8 mouse cellular contexts compared by ENCODE assay signal in the genomic region with DNA sequence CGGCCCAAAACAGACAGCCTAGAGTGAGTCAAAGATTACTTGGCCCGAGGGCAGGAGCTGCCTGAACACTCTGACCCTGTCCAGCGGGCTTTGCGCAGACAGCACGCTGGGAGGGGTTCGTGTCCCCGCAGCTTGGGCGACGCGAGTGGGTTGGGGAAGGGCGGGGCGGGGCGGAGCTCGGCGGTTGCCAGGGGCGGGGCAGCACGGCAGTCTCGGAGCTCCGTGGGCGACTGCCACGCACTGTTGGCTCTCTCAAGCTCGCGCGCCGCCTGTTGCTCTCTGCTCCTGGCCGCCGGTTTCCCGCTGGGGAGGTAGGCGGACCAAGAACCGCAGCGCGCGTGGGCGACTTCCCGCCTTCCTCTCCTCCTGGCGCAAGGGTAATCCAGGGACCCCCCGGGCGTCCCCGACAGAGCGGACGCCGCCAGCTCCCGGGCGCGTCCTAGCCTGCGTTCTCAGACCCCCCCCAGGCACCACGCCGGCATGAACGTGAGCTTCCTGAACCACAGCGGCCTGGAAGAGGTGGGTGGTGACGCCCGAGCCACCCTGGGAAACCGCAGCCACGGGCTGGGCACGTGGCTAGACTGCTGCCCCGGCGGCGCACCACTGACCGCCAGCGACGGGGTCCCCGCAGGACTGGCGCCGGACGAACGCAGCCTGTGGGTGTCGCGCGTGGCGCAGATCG. TPM values are rescaled to one million over a fixed set of nuclear protein-coding genes. Genes with fewer than 3 reads are reported as not detected.
DNase-seq lines count a peak whose midpoint lies in the region; ATAC-seq and TF ChIP-seq lines count a peak whose summit lies in the region.

A gene (plus strand): TSS at position 270 of the 682 bp plus-strand sequence.

- 0 out of 2 replicates have a peak within 1 kb of the TSS, but pooled peaks have one; percentile 37 for H3K9ac ChIP-seq in embryonic facial prominence, embryonic 14.5 days (ENCODE audit: low read depth, low read length)
- no peak within 1 kb of the TSS for H3K9ac ChIP-seq in intestine, embryonic 15.5 days
- H3K9ac ChIP-seq in liver, embryonic 15.5 days, result no peak within 1 kb of the TSS

- TF ChIP-seq POLR2A in small intestine, adult 2 months (IDR thresholded peaks at IDR 0.05; ENCODE audit: low read depth, low read length), result no peak

- H3K27ac ChIP-seq in embryonic facial prominence, embryonic 14.5 days (replicated peaks; ENCODE audit: low read depth, low read length), result no peak within 1 kb of the TSS
- no peak within 1 kb of the TSS for H3K27ac ChIP-seq in intestine, embryonic 15.5 days
- H3K27ac ChIP-seq in liver, embryonic 15.5 days (replicated peaks), result no peak within 1 kb of the TSS
- H3K27ac ChIP-seq in small intestine, adult 2 months (ENCODE audit: insufficient read depth, low read depth, low read length), result no peak within 1 kb of the TSS

- peak; percentile 50 to 61 for DNase-seq in cerebellum, adult 18-20 months
- no peak for DNase-seq in cerebellum, postnatal 4 days (ENCODE audit: low spot score in 2 of 2)
- DNase-seq in embryonic facial prominence, embryonic 14.5 days (ENCODE audit: low spot score), result no peak
- DNase-seq in ovary, postnatal 36 days (ENCODE audit: low spot score), result no peak

- H3K4me3 ChIP-seq in E14TG2a.4 (replicated peaks; ENCODE audit: low read length), result peak within 1 kb of the TSS; percentile 77
- peak within 1 kb of the TSS; percentile 43 for H3K4me3 ChIP-seq in embryonic facial prominence, embryonic 14.5 days (ENCODE audit: low read depth, low read length)
- peak within 1 kb of the TSS; percentile 35 for H3K4me3 ChIP-seq in intestine, embryonic 15.5 days (replicated peaks)
- H3K4me3 ChIP-seq in liver, embryonic 15.5 days (replicated peaks), result peak within 1 kb of the TSS; percentile 12
- H3K4me3 ChIP-seq in small intestine, adult 2 months (ENCODE audit: low read depth, low read length), result peak within 1 kb of the TSS; percentile 52

- TF ChIP-seq CTCF in E14TG2a.4 (conservative IDR thresholded peaks at IDR 0.05; ENCODE audit: low read length), result no peak
- TF ChIP-seq CTCF in small intestine, adult 2 months (IDR thresholded peaks at IDR 0.05; ENCODE audit: extremely low read depth, insufficient read length, insufficient replicate concordance, low read depth, low read length), result no peak

- peaks cover 88% of the 10 kb centered on the region for H3K27me3 ChIP-seq in E14TG2a.4 (ENCODE audit: insufficient read depth, low read length)
- H3K27me3 ChIP-seq in embryonic facial prominence, embryonic 14.5 days (replicated peaks; ENCODE audit: control insufficient read depth, insufficient read depth, low read length), result peaks cover 74% of the 10 kb centered on the region
- H3K27me3 ChIP-seq in intestine, embryonic 15.5 days (replicated peaks), result peaks cover 63% of the 10 kb centered on the region
- peaks cover 78% of the 10 kb centered on the region for H3K27me3 ChIP-seq in liver, embryonic 15.5 days
- H3K27me3 ChIP-seq in small intestine, adult 2 months (ENCODE audit: control insufficient read depth, insufficient read depth, low read length), result peaks cover 29% of the 10 kb centered on the region

- H3K36me3 ChIP-seq in E14TG2a.4 (ENCODE audit: insufficient read depth, low read length), result no peaks in the 10 kb centered on the region
- no peaks in the 10 kb centered on the region for H3K36me3 ChIP-seq in embryonic facial prominence, embryonic 14.5 days (ENCODE audit: control insufficient read depth, insufficient read depth, low read length)
- H3K36me3 ChIP-seq in intestine, embryonic 15.5 days, result no peaks in the 10 kb centered on the region
- no peaks in the 10 kb centered on the region for H3K36me3 ChIP-seq in liver, embryonic 15.5 days (replicated peaks)
- no peaks in the 10 kb centered on the region for H3K36me3 ChIP-seq in small intestine, adult 2 months (ENCODE audit: control insufficient read depth, insufficient read depth, low read length)

- peaks cover 21% of the 10 kb centered on the region for H3K4me1 ChIP-seq in E14TG2a.4 (replicated peaks; ENCODE audit: low read depth, low read length)
- H3K4me1 ChIP-seq in embryonic facial prominence, embryonic 14.5 days (ENCODE audit: control insufficient read depth, insufficient read depth, low read length), result 0 out of 2 replicates have a peak, but pooled peaks cover 4% of the 10 kb centered on the region
- peaks cover 20% of the 10 kb centered on the region for H3K4me1 ChIP-seq in intestine, embryonic 15.5 days (replicated peaks)
- H3K4me1 ChIP-seq in liver, embryonic 15.5 days (replicated peaks), result no peaks in the 10 kb centered on the region
- peaks cover 21% of the 10 kb centered on the region for H3K4me1 ChIP-seq in small intestine, adult 2 months (ENCODE audit: control insufficient read depth, insufficient read depth, insufficient read length, low read length)

- H3K9me3 ChIP-seq in E14TG2a.4 (ENCODE audit: low read length), result no peaks in the 10 kb centered on the region
- H3K9me3 ChIP-seq in embryonic facial prominence, embryonic 14.5 days (ENCODE audit: control insufficient read depth, low read length), result no peaks in the 10 kb centered on the region
- no peaks in the 10 kb centered on the region for H3K9me3 ChIP-seq in intestine, embryonic 15.5 days
- H3K9me3 ChIP-seq in liver, embryonic 15.5 days (replicated peaks), result no peaks in the 10 kb centered on the region

- peak within 1 kb of the TSS; percentile 68 for H3K4me2 ChIP-seq in embryonic facial prominence, embryonic 14.5 days (ENCODE audit: low read depth, low read length)
- peak within 1 kb of the TSS; percentile 73 for H3K4me2 ChIP-seq in intestine, embryonic 15.5 days (replicated peaks)
- H3K4me2 ChIP-seq in liver, embryonic 15.5 days, result peak within 1 kb of the TSS; percentile 39

- ATAC-seq in embryonic facial prominence, embryonic 14.5 days (ENCODE audit: low read depth), result peak; percentile 26; the same call in 1 of the 2 replicates
- 0 out of 2 replicates have a peak, but pooled peaks have one; percentile 10 for ATAC-seq in intestine, embryonic 15.5 days
- ATAC-seq in liver, embryonic 15.5 days (ENCODE audit: insufficient read depth), result no peak

- WGBS in embryonic facial prominence, embryonic 14.5 days, result under 1% methylated on average over 40 of the region's 71 CpGs
- WGBS in intestine, embryonic 15.5 days, result under 1% methylated on average over 71 of the region's 71 CpGs
- WGBS in liver, embryonic 15.5 days (ENCODE audit: insufficient replicate concordance), result 1% methylated on average over 70 of the region's 71 CpGs
- WGBS in small intestine, adult 2 months, result under 1% methylated on average over 71 of the region's 71 CpGs

RNA-seq across cellular contexts. Expression of the gene that starts here (rescaled TPM):
- polyA plus RNA-seq in embryonic facial prominence, embryonic 14.5 days (2014; fragmentation: Nextera tagmentation; extraction: Ambion mirVana), result not detected in 2 replicates
- 0.44 and 0.52 TPM in 2 replicates for polyA plus RNA-seq in intestine, embryonic 15.5 days (2015; fragmentation: Nextera tagmentation; extraction: Ambion mirVana)
- not detected in 2 replicates for polyA plus RNA-seq in liver, embryonic 15.5 days (2015; fragmentation: Nextera tagmentation; extraction: Ambion mirVana)
- polyA plus RNA-seq in small intestine, adult 2 months (2012; rRNA removed), result 1.3 and 2.9 TPM in 2 replicates

Comparison
In these comparisons a context has a peak if more than half of its experiments do, and no peak if none do; other contexts are left out.
1. DNase-seq: peak in cerebellum, adult 18-20 months (2 of 2); none in cerebellum, postnatal 4 days (0 of 2), embryonic facial prominence, embryonic 14.5 days (single experiment) and ovary, postnatal 36 days (single experiment).
2. Peak in ATAC-seq, H3K4me3 ChIP-seq, H3K9ac ChIP-seq and H3K4me2 ChIP-seq in embryonic facial prominence, embryonic 14.5 days; RNA of the gene not detected or under 1 TPM.
3. Peak in ATAC-seq, H3K4me3 ChIP-seq and H3K4me2 ChIP-seq in intestine, embryonic 15.5 days; RNA of the gene not detected or under 1 TPM.
4. H3K4me3 ChIP-seq: peak in every context shown above with its lines; median percentile 77 in E14TG2a.4; 52 in small intestine, adult 2 months; 43 in embryonic facial prominence, embryonic 14.5 days; 35 in intestine, embryonic 15.5 days; 12 in liver, embryonic 15.5 days.
5. Peak in every context shown above with its lines, with median percentiles within 50 percentile points of each other: H3K4me2 ChIP-seq.